Mouse (Mus musculus): Measurements from ENCODE around the gene Mrps9. TPM values are rescaled to one million over a fixed set of nuclear protein-coding genes. Genes with fewer than 3 reads are reported as not detected.
A peak's percentile ranks its signal among the peaks of the same experiment; 100 is the strongest.
"Not testable (repeated sequence)": the region's sequence is repeated elsewhere in the genome, so short reads cannot be mapped to it uniquely, and the experiment has no call there.

The Mrps9 gene
- 10 to 100 TPM; 37.5 to 39.1 TPM for total RNA-seq (2021)

DNA sequence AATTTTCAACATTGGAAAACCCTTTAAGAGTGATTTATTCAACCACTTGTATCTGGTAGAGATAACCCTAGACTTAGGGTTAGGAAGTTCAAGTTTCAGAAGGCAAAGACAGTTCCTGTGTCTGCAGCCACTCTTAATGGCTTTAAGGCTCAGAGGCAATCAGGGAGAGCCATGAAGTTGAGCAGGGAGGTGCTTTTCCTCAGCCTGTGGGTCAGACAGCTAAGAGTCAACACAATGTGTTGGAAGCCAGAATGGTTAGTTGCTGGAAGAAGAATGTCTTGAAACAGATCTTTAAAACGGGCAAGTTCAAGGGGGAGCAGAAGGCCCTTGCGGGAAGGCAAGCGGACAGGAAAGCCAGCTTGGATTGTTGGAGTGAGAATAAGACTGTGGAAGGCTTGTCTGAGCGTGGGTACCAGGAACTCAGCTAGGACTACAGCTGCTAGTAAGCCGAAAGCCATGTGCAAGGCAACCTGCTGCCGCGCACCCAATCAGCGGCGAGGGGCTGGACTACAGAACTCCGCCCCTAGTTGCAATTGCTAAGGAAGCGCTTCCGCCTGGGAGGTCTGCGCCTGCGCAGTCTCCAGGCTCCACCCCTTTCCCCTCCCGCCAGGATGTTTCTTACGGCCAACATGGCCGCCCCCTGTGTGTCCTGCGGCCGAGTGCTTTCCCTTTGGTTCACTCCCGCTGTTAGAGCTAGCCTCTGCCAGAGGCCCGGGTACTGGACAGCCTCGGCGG, at the start of gene Mrps9:
Mrps9 (plus strand) TSS at position 571 of the 735 bp plus-strand sequence.
- DNase-seq (ENCODE audit: low spot score in 2 of 2) = peak; percentile 97 to 99
- intact Hi-C loops (cut with DNase I) = no loop called here

GRCm38 (mm10) chr1:42813301-42813845, 37.7 kb upstream of the Mrps9 start:
- DNase-seq (ENCODE audit: low spot score in 2 of 2) = no peak
- intact Hi-C loops (cut with DNase I) = no loop called here

GRCm38 (mm10) chr1:42814798-42815619, 36.0 kb upstream of the Mrps9 start:
- DNase-seq (ENCODE audit: low spot score in 2 of 2) = peak in 1 of 2 experiments; percentile 39
- intact Hi-C loops (cut with DNase I) = no loop called here

DNA sequence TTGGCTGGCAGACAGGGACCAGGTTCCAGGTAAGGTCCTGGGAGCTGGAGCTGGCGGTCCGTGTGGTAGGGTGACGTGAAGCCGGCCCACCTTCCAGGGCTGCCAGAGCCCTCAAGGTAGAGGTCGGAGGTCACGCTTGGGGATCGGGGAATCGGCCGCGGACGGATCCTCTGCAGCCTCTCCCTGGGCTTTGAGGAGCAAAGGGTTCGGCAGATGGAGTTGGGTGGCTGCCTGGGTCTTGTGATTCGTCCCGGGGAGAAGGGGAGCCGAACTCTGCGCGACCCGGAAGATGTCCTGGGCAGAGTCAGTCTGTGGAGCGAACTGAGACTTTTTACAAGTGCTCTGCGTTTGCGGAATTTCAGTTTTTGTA, 350 bp downstream of the Mrps9 start:
- intact Hi-C loops (cut with DNase I) = no loop called here

DNA sequence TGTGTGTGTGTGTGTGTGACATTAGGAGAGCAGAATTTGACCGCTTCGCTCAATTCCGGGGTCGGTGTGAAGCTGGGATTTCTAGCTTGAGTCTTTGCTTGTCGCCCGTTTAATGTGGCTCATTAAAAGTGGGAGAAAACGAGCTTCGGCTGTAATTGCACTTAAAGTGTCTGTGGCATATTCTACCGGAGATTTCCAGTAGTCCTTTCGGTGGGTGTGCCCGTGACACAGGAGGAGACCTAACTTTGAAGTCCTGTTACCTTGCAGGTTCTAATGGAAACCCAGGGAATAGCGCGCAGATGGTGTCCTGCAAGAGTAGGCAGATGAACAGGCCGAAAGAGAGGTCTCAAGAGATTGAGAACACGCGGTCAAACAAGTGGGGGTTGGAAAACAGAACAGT, 777 bp downstream of the Mrps9 start:
- intact Hi-C loops (cut with DNase I) = no loop called here

More for the DNA sequence above, 350 bp downstream of the Mrps9 start:
- no peak for DNase-seq (ENCODE audit: low spot score in 2 of 2)

DNA sequence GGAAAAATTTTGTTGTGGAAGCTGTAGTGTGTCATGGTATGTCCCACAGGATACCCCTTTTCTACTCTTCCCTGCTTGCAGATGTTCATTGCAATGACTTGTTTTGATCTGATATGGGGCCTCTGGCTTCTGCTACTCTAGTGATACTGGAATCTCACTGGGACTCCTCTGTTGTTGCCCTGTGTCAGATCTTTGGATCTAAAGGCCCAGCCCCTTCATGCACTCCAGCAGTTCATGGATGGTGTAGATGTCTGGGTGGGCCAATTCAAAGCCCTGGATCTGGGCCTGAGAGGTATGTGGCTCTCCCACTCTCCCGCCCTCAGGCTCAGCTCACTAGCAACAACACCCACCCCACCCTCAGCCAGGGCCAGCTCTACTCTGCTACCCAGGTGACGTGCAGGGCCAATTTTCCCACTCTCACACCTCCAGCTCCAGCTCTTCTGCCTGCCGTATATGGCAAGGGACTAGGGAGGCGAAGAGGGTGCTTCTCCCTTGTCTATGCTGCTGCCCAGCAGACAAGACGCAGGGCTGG, 13.8 kb downstream of the Mrps9 start:
- no peak for DNase-seq (ENCODE audit: low spot score in 2 of 2)

More for the DNA sequence above, 777 bp downstream of the Mrps9 start:
- no peak for DNase-seq (ENCODE audit: low spot score in 2 of 2)

DNA sequence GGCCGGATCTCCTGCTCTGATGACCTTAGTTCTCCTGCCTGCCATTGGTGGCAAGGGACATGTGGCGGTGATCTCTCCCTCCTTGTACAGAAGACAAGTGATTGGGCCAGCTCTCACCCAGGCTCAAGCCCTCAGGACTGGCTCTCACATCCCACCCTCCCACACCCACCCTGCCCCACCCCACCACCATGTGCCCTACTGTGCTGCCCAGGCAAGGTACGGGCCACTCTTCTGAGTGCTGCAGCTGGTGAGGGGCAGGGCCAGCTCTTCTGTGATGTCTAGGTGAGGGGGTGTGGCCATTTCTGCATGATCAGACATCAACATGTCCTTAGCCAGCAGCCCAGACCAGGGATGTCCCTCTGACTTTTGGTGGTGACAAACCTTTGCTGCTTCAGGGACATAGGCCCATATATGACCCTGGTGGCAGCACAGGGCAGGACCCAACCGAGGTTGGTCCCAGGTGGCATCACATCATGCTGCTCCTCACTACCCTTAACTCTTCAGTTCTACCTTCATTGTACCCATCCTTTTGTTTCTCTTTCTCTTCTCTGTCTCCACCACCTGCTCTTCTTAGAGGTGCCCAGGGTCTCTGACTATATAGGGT, 14.4 kb downstream of the Mrps9 start:
- intact Hi-C loops (cut with DNase I) = no loop called here
- DNase-seq (ENCODE audit: low spot score in 2 of 2) = no peak

More for the DNA sequence above, 13.8 kb downstream of the Mrps9 start:
- intact Hi-C loops (cut with DNase I) = no loop called here

GRCm38 (mm10) chr1:42865986-42866385, 15.0 kb downstream of the Mrps9 start:
- intact Hi-C loops (cut with DNase I) = no loop called here
- DNase-seq (ENCODE audit: low spot score in 2 of 2) = no peak

GRCm38 (mm10) chr1:42867188-42867587, 16.2 kb downstream of the Mrps9 start:
- intact Hi-C loops (cut with DNase I) = no loop called here
- DNase-seq (ENCODE audit: low spot score in 2 of 2) = no peak

DNA sequence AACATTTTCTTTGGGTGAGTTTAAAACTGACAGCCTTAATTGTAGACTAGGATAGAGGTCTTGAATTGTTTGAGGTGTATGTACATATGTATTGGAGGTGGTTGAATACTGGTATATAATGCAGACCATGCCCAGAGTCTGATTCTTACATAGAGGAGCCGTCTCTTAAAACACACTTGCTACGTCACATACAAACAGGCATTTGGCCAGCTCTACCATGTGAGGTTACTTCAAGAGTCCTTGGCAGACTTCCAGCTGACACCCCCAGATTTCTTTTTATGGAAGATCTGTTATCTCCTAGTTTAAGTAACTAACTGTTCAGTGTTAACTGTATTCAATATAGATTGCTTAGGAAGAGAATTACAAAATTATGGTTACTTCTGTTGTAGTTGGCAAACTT, 23.1 kb downstream of the Mrps9 start:
- peak; percentile 47 to 82 for DNase-seq (ENCODE audit: low spot score in 2 of 2)
- intact Hi-C loops (cut with DNase I) = no loop called here

DNA sequence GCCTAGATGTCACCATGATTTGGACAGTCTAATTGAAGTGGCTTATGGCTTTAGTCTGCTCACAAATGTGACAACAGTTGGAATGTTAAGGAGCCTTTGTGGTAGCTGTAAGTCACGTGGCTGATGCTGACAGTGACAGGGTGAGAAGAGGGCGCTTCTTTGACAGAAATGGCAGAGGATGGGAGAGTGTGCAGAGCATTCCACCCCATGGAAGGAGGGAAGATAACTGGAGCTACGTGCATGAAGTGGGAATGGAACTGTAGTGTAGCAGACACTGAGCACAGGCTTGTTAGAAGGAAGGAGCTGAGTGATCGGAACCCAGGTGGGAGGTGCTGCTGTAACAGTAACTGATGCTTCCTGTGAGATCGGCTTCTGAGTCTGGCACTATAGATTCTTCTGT, 24.2 kb downstream of the Mrps9 start:
- intact Hi-C loops (cut with DNase I) = no loop called here
- DNase-seq (ENCODE audit: low spot score in 2 of 2) = no peak

DNA sequence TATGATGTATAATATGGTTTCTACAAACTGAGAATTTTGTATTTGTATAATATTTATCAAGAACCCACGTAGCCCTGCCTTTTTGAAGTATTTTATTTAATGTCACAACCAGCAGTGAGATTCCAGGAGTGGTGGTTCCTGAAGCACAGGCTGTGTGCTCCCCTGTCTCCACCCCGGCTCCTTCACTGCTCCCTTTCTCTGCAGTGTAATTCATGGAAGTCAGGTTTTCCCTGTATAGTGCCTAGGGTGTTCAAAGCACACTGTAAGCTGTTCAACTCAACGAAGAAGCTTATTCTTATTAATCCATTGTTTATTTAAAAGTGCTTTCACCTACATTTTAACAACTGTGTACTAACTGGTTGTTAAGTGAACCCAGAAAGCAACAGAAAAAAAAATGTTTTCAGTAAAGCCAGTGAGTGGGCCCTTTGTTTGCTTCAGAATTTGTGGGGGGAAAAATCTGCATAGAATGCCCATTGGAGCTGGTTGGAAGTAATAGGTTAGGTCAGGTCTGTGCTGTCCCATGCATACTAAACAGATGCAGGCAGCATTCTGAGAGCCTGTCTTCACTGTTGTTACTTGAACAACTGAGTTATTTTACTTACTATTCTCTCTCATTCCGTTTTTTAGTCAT, 25.5 kb downstream of the Mrps9 start:
- DNase-seq (ENCODE audit: low spot score in 2 of 2) = no peak
- intact Hi-C loops (cut with DNase I) = no loop called here

DNA sequence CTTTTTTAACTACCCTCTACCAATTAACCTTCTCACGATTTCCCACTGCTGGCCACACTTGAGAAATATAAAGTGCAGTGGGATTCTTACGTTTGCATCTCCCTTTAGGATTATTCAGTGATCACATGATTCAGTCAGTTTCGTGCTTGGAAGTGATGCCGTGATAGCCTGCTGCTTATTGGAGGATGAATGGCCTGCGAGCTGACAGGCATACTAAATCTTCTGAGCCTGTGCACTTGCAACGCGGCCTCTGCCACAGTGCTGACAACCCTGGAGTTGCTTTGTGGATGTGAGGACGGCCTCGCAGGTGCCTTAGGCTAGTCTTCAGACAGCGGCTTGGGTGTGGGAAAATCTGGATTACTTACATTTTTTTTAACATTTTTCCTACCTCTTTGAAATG, 26.2 kb downstream of the Mrps9 start:
- intact Hi-C loops (cut with DNase I) = no loop called here
- no peak for DNase-seq (ENCODE audit: low spot score in 2 of 2)

DNA sequence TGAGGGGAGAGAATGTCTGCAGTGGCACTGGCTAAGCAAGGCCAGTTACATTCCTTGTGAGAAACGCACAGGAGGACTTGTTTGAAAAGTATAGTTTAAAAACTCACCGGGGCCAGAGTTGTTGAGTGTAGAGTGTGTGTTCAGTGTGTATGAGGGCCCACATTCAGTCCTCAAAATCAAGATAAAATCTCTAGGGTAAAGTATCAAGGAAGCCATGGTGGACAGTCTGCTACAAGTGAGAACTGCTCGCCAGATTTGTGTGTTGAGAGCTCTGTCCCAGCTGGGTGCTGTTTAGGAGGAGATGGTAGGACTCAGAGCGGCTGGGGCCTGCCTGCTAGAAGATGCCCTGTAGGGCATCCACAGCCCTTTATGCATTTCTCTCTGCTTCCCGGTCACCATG, 27.8 kb downstream of the Mrps9 start:
- no peak for DNase-seq (ENCODE audit: low spot score in 2 of 2)

DNA sequence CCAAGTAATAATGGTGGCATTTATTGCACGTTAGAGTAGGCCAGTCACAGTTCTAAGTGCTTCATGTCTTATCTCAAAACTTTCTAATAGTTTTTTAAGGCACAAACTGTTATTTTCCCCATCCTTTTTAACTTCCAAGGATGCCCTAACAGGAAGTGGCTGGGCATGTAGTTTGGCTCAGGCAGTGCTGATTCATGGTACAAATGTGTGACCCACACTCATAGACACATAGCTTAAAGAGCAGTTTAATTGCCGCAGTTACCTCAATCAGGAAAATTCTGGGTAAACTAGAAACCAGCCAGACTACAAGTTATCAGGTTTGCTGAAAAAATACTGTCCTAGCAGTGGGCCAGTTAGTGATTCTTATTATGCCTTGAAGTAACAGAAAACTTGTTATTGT, 31.2 kb downstream of the Mrps9 start:
- no peak for DNase-seq (ENCODE audit: low spot score in 2 of 2)
- intact Hi-C loops (cut with DNase I) = no loop called here

More for the DNA sequence above, 27.8 kb downstream of the Mrps9 start:
- intact Hi-C loops (cut with DNase I) = no loop called here

DNA sequence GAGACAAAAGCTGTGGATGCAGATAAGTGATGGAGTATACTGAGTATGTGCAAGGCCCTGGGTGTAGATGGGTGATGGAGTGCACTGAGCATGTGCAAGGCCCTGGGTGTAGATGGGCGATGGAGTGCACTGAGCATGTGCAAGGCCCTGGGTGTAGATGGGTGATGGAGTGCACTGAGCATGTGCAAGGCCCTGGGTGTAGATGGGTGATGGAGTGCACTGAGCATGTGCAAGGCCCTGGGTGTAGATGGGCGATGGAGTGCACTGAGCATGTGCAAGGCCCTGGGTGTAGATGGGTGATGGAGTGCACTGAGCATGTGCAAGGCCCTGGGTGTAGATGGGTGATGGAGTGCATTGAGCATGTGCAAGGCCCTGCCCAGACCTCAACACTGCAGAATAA, 32.4 kb downstream of the Mrps9 start:
- intact Hi-C loops (cut with DNase I); DNase-seq (ENCODE audit: low spot score in 2 of 2): not testable (repeated sequence)

GRCm38 (mm10) chr1:42887835-42888234, 36.8 kb downstream of the Mrps9 start:
- DNase-seq (ENCODE audit: low spot score in 2 of 2) = no peak
- intact Hi-C loops (cut with DNase I) = no loop called here

GRCm38 (mm10) chr1:42888541-42889349, 37.7 kb downstream of the Mrps9 start:
- DNase-seq (ENCODE audit: low spot score in 2 of 2) = no peak
- intact Hi-C loops (cut with DNase I) = no loop called here

DNA sequence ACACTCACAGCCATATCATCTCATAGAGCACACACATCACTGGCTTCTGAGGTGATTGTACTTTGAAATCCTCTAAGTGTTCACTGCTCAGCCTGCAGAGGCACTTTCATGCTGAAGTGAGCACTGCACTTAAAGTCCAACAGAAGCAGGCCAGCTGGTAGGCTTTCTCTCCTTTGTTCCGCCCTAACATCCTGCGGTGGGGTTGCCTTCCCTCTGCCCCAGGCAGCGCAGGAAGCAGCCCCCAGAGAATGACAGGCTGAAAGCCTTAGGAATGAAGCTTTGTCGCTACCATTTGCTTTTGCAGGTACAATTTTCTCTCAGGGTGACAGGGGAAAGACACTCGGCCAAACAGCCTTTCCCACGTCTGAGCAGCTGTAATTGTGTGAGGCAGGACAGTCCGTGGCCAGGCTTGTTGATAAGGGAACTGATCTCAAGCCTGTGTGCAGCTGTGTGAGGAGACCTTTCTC, 38.4 kb downstream of the Mrps9 start:
- intact Hi-C loops (cut with DNase I) = no loop called here
- DNase-seq (ENCODE audit: low spot score in 2 of 2) = no peak
